Mouse (Mus musculus): ENCODE measurements at regions not wholly inside any gene's neighbourhood (a gene's known extent, or its start where the extent isn't known, plus 50 kb on each side); places are given as distances from the start of the nearest gene placed in this dataset.

DNA sequence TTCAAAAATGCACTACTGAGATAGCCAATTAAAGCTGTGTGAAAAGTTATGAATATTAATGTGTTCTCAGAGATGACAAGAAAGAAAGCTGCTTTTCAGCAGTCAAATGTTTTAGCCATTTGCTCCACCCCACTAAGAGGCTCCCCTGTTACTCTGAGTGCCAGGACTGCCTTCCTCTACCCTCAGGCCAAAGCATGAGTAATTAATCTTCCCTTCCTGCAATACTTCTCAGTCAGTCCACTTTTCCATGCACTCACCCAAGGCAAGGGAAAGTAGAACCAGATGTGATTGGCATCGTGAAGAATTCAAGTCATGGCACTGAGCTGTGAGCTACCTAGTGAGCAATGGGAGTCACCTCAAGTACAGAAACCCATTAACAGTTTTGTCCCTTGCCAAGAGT is 908.9 kb upstream of the Jmjd1c start:
- DNase-seq (ENCODE audit: low read depth) = peak; percentile 65
- TF ChIP-seq POLR2A (IDR thresholded peaks at IDR 0.05; ENCODE audit: borderline replicate concordance, extremely low read depth, insufficient read depth, insufficient read length, poor library complexity, severe bottlenecking) = no peak
- TF ChIP-seq CTCF (IDR thresholded peaks at IDR 0.05; ENCODE audit: borderline replicate concordance, extremely low read depth, insufficient read depth, insufficient read length) = no peak

DNA sequence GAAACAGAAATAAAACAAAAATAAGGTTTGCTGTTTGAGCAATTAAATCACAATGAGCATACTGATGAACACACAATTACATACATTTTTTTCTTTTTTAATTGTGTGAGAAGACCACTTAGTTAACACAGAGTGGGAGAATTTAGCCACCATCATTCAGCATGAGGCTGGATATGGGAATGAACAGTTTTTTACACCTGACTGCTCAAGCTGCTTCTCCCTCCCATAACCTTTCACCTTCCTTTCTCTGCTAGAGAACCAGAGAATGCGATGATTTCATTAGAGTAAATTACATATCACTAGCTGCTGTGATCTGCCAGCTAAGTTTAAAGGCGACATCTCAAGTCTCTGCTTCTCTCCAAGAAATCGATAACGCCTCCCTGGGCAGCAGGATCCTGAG is 894.8 kb upstream of the Jmjd1c start:
- TF ChIP-seq POLR2A (IDR thresholded peaks at IDR 0.05; ENCODE audit: borderline replicate concordance, extremely low read depth, insufficient read depth, insufficient read length, poor library complexity, severe bottlenecking) (no peak), CTCF (IDR thresholded peaks at IDR 0.05; ENCODE audit: borderline replicate concordance, extremely low read depth, insufficient read depth, insufficient read length) (no peak)
- peak; percentile 54 for DNase-seq (ENCODE audit: low read depth)

- no peak for DNase-seq (ENCODE audit: low read depth)
- TF ChIP-seq CTCF (IDR thresholded peaks at IDR 0.05; ENCODE audit: borderline replicate concordance, extremely low read depth, insufficient read depth, insufficient read length) (no peak), POLR2A (IDR thresholded peaks at IDR 0.05; ENCODE audit: borderline replicate concordance, extremely low read depth, insufficient read depth, insufficient read length, poor library complexity, severe bottlenecking) (no peak)
Measured at GRCm38 (mm10) chr10:66228123-66228522, 867.8 kb upstream of the Jmjd1c start.

DNA sequence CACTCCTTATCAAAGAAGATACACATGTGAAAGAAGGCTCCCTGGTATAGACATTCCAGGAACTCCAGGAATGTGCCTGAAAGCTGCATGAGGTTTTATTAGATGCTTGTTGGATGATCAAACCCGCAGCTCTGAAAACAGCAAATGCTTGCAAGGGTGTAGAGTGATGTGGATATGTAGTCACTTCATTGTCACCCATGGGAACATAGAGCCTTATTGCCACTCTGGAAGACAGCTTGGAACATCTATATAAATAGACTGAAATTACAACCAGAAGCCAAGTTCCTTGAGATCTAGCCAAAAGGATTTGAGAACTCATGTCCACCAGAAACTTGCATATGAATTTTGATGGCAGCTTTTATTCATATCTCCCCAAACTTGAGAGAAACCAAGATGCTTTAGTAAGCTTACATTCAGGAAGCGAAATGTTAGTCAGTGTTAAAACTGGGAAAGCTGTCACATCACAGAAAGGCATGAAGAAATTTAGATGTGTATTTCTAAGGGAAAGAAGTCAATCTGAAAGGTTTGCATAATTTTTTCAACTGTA is 861.5 kb upstream of the Jmjd1c start:
- no peak for TF ChIP-seq CTCF (IDR thresholded peaks at IDR 0.05; ENCODE audit: borderline replicate concordance, extremely low read depth, insufficient read depth, insufficient read length)
- no peak for TF ChIP-seq POLR2A (IDR thresholded peaks at IDR 0.05; ENCODE audit: borderline replicate concordance, extremely low read depth, insufficient read depth, insufficient read length, poor library complexity, severe bottlenecking)
- DNase-seq (ENCODE audit: low read depth) = no peak

GRCm38 (mm10) chr10:66256377-66256776 is 839.5 kb upstream of the Jmjd1c start:
- no peak for TF ChIP-seq CTCF (IDR thresholded peaks at IDR 0.05; ENCODE audit: borderline replicate concordance, extremely low read depth, insufficient read depth, insufficient read length)
- no peak for TF ChIP-seq POLR2A (IDR thresholded peaks at IDR 0.05; ENCODE audit: borderline replicate concordance, extremely low read depth, insufficient read depth, insufficient read length, poor library complexity, severe bottlenecking)
- peak; percentile 53 for DNase-seq (ENCODE audit: low read depth)

DNA sequence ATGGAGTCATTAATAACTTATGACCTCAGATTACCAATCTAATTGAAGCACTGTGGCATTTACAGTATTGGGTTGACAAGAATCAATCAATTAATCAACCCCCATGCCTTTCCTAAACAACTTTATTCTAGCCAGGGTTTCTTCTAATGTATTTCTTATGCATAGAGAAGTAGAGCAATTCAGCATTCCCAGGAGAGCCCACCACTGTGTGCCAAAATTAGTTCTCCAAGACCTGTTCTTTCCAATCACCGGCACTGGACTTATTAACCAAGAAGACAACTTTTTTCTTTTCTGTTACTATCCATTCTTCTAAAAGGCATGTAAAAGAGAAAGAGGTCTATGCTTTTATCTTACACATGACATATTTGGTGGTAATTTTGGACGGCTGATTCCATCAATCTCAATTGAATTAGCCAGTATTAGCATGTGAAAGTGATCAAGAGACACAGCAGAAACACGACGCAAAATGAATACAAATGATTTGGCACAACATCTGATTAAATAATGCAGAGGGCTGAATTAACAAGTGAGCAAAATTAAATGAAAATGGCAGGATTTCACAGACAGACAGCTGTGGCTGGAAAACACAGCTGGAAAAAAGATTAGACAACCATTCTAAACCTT is 825.2 kb upstream of the Jmjd1c start:
- TF ChIP-seq CTCF (IDR thresholded peaks at IDR 0.05; ENCODE audit: borderline replicate concordance, extremely low read depth, insufficient read depth, insufficient read length) = no peak
- no peak for TF ChIP-seq POLR2A (IDR thresholded peaks at IDR 0.05; ENCODE audit: borderline replicate concordance, extremely low read depth, insufficient read depth, insufficient read length, poor library complexity, severe bottlenecking)
- DNase-seq (ENCODE audit: low read depth) = peak; percentile 90

- peak; percentile 49 for DNase-seq (ENCODE audit: low read depth)
- TF ChIP-seq CTCF (IDR thresholded peaks at IDR 0.05; ENCODE audit: borderline replicate concordance, extremely low read depth, insufficient read depth, insufficient read length) (no peak), POLR2A (IDR thresholded peaks at IDR 0.05; ENCODE audit: borderline replicate concordance, extremely low read depth, insufficient read depth, insufficient read length, poor library complexity, severe bottlenecking) (no peak)
Measured at GRCm38 (mm10) chr10:66295628-66296027, 800.3 kb upstream of the Jmjd1c start.

- no peak for TF ChIP-seq POLR2A (IDR thresholded peaks at IDR 0.05; ENCODE audit: borderline replicate concordance, extremely low read depth, insufficient read depth, insufficient read length, poor library complexity, severe bottlenecking)
- TF ChIP-seq CTCF (IDR thresholded peaks at IDR 0.05; ENCODE audit: borderline replicate concordance, extremely low read depth, insufficient read depth, insufficient read length) = no peak
- DNase-seq (ENCODE audit: low read depth) = no peak
Measured at GRCm38 (mm10) chr10:66303235-66303780, 792.6 kb upstream of the Jmjd1c start.

- no peak for DNase-seq (ENCODE audit: low read depth)
- TF ChIP-seq POLR2A (IDR thresholded peaks at IDR 0.05; ENCODE audit: borderline replicate concordance, extremely low read depth, insufficient read depth, insufficient read length, poor library complexity, severe bottlenecking) = no peak
- no peak for TF ChIP-seq CTCF (IDR thresholded peaks at IDR 0.05; ENCODE audit: borderline replicate concordance, extremely low read depth, insufficient read depth, insufficient read length)
Measured at GRCm38 (mm10) chr10:66304901-66305300, 791.0 kb upstream of the Jmjd1c start.

DNA sequence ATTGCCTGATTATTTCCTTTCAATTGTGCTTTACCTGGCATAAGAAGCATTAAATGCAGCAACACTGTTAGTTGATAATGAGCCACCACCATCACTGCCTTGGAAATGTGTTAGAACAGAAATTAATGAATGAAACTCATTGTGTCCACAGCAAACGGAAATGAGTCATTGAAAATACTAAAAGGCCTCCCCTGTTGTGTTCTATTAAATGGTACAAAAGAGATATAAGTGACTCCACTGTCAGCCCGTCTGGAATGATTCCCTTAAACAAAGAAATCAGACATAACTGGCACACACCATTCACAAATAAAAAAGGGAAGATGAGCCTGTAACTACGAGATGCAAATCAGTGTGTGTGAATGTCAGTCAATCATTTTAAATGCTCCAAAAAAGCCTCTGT is 764.8 kb upstream of the Jmjd1c start:
- DNase-seq (ENCODE audit: low read depth) = peak; percentile 43

GRCm38 (mm10) chr10:66337994-66338393 is 757.9 kb upstream of the Jmjd1c start:
- DNase-seq (ENCODE audit: low read depth) = no peak
- TF ChIP-seq CTCF (IDR thresholded peaks at IDR 0.05; ENCODE audit: borderline replicate concordance, extremely low read depth, insufficient read depth, insufficient read length) (no peak), POLR2A (IDR thresholded peaks at IDR 0.05; ENCODE audit: borderline replicate concordance, extremely low read depth, insufficient read depth, insufficient read length, poor library complexity, severe bottlenecking) (no peak)

More for the DNA sequence above, 764.8 kb upstream of the Jmjd1c start:
- no peak for TF ChIP-seq POLR2A (IDR thresholded peaks at IDR 0.05; ENCODE audit: borderline replicate concordance, extremely low read depth, insufficient read depth, insufficient read length, poor library complexity, severe bottlenecking)

GRCm38 (mm10) chr10:66342823-66343350 is 753.0 kb upstream of the Jmjd1c start:
- no peak for TF ChIP-seq POLR2A (IDR thresholded peaks at IDR 0.05; ENCODE audit: borderline replicate concordance, extremely low read depth, insufficient read depth, insufficient read length, poor library complexity, severe bottlenecking)
- peak; percentile 77 for DNase-seq (ENCODE audit: low read depth)

Measured in brain, embryonic 14.5 days (tissue).